Mouse (Mus musculus): ENCODE data around the gene Chrm4.

The Chrm4 gene

GRCm38 (mm10) chr2:91964610-91965204 is 37.7 kb downstream of the Chrm4 start:
- no peak for DNase-seq

- DNase-seq, result peak; percentile 72
These were observed 38.4 kb downstream of the Chrm4 start for GRCm38 (mm10) chr2:91965417-91965816.

GRCm38 (mm10) chr2:91966367-91966766 is 39.3 kb downstream of the Chrm4 start:
- DNase-seq, result no peak

- DNase-seq, result peak; percentile 61
These were observed 40.9 kb downstream of the Chrm4 start for GRCm38 (mm10) chr2:91967962-91968361.

- DNase-seq, result peak; percentile 34
These were observed 44.4 kb downstream of the Chrm4 start for GRCm38 (mm10) chr2:91971231-91972097.

GRCm38 (mm10) chr2:91972121-91972566 is 45.1 kb downstream of the Chrm4 start:
- peak; percentile 34 for DNase-seq

GRCm38 (mm10) chr2:91973416-91974135 is 46.5 kb downstream of the Chrm4 start:
- DNase-seq, result no peak

- DNase-seq, result no peak
These were observed 48.8 kb downstream of the Chrm4 start, which contains the start of gene Dgkz for GRCm38 (mm10) chr2:91975581-91976541. Gene Dgkz (minus strand): TSS chr2:91975864.

- no peak for DNase-seq
These were observed 50.9 kb downstream of the Chrm4 start for GRCm38 (mm10) chr2:91977960-91978359.

Data from kidney, adult 9 months (tissue).